Mouse (Mus musculus): ENCODE data around the gene Psmb4.
"Not testable (repeated sequence)": the region's sequence is repeated elsewhere in the genome, so short reads cannot be mapped to it uniquely, and the experiment has no call there.

Psmb4 gene

GRCm38 (mm10) chr3:94886316-94887224, at the start of gene Psmb4:
TSS of gene Psmb4 (minus strand) at chr3:94886961.
- DNase-seq (ENCODE audit: low spot score), result peak; percentile 87

GRCm38 (mm10) chr3:94936147-94936546, 49.4 kb upstream of the Psmb4 start:
- not testable (repeated sequence) for DNase-seq (ENCODE audit: low spot score)

GRCm38 (mm10) chr3:94935332-94935731, 48.6 kb upstream of the Psmb4 start:
- DNase-seq (ENCODE audit: low spot score), result not testable (repeated sequence)

- not testable (repeated sequence) for DNase-seq (ENCODE audit: low spot score)
Observed at GRCm38 (mm10) chr3:94934564-94934963, 47.8 kb upstream of the Psmb4 start.

- DNase-seq (ENCODE audit: low spot score), result not testable (repeated sequence)
Observed at GRCm38 (mm10) chr3:94933604-94934003, 46.8 kb upstream of the Psmb4 start.

GRCm38 (mm10) chr3:94932809-94933564, 46.2 kb upstream of the Psmb4 start, which contains the start of gene Selenbp1:
TSS of gene Selenbp1 (plus strand) at chr3:94933056.
- peak; percentile 79 for DNase-seq (ENCODE audit: low spot score)

- DNase-seq (ENCODE audit: low spot score), result not testable (repeated sequence)
Observed at GRCm38 (mm10) chr3:94932279-94932678, 45.5 kb upstream of the Psmb4 start.

GRCm38 (mm10) chr3:94931427-94932082, 44.8 kb upstream of the Psmb4 start:
- not testable (repeated sequence) for DNase-seq (ENCODE audit: low spot score)

GRCm38 (mm10) chr3:94930386-94931266, 43.9 kb upstream of the Psmb4 start:
- not testable (repeated sequence) for DNase-seq (ENCODE audit: low spot score)

GRCm38 (mm10) chr3:94928979-94929378, 42.2 kb upstream of the Psmb4 start:
- not testable (repeated sequence) for DNase-seq (ENCODE audit: low spot score)

- not testable (repeated sequence) for DNase-seq (ENCODE audit: low spot score)
Observed at GRCm38 (mm10) chr3:94926301-94926736, 39.6 kb upstream of the Psmb4 start.

- DNase-seq (ENCODE audit: low spot score), result no peak
Observed at GRCm38 (mm10) chr3:94924688-94925087, 37.9 kb upstream of the Psmb4 start.

GRCm38 (mm10) chr3:94922333-94922732, 35.6 kb upstream of the Psmb4 start:
- no peak for DNase-seq (ENCODE audit: low spot score)

- DNase-seq (ENCODE audit: low spot score), result no peak
Observed at GRCm38 (mm10) chr3:94921104-94921503, 34.3 kb upstream of the Psmb4 start.

- DNase-seq (ENCODE audit: low spot score), result no peak
Observed at GRCm38 (mm10) chr3:94918845-94919244, 32.1 kb upstream of the Psmb4 start.

GRCm38 (mm10) chr3:94917816-94918361, 31.1 kb upstream of the Psmb4 start:
- no peak for DNase-seq (ENCODE audit: low spot score)

- DNase-seq (ENCODE audit: low spot score), result no peak
Observed at GRCm38 (mm10) chr3:94915903-94916741, 29.4 kb upstream of the Psmb4 start.

GRCm38 (mm10) chr3:94913801-94914200, 27.0 kb upstream of the Psmb4 start:
- no peak for DNase-seq (ENCODE audit: low spot score)

GRCm38 (mm10) chr3:94911050-94911693, 24.4 kb upstream of the Psmb4 start:
- DNase-seq (ENCODE audit: low spot score), result no peak
